Mouse (Mus musculus): ENCODE data around the gene Acadsb.
"Not testable (repeated sequence)": the region's sequence is repeated elsewhere in the genome, so short reads cannot be mapped to it uniquely, and the experiment has no call there.

Acadsb gene

DNA sequence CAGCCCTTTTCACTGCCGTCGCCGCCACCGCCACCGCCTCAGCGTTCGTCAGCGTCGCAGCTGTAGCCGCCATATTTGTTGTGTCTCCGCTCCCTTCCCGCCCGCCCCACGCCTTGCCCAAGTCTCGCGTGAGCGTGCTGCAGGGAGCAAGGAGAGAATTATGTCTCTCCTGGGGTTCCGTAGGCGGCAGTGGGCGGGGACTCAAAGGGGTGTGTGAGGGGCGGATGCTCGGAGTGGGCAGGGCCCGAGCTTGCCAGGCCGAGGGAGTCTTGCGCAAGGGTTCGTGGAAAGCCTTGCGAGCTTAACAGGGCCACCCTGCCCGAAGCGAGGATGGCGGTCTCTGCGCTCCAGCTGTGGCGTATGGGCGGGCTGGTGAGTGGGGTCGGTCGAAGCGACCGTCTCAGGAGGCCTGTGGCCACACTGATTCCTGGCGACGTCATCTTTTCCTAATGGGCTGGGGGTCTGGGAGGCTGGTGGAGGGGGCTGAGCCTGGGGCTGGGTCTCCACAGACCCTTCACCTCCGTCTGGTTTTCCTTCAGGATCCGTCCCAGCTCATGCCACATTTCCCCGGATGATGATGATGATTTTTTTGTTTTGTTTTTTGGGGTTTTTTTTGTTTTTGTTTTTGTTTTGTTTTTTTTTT is at the start of gene Acadsb, which contains the start of gene Ikzf5:
TSS of gene Acadsb (plus strand) at position 186 of the 643 bp plus-strand sequence.
TSS of gene Ikzf5 (minus strand) at position 106 of the 643 bp plus-strand sequence.
- DNase-seq, result peak; percentile 99

DNA sequence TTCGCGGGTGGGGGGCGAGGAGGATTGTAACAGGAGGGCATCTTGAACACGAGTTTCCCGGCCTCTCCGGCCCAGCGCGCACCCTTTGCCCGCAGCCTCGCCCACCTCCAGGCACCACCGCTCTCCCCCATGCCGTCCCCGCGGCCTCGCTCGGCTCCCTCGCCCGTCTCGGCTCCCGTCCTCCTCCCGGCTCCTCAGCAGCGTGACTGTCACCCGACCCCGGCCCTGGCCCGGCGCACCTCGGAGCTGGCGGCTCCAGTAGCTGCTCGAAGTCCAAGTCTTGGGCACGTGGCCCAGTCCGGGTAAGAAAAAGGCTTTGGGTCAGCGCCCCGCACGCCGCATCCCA is 48.2 kb upstream of the Acadsb start:
- DNase-seq, result no peak

GRCm38 (mm10) chr7:131362615-131363300 is 47.6 kb upstream of the Acadsb start, which contains the start of gene 2310057M21Rik:
Gene 2310057M21Rik (minus strand): TSS chr7:131362759.
- DNase-seq, result peak; percentile 90

GRCm38 (mm10) chr7:131364131-131364530 is 46.3 kb upstream of the Acadsb start:
- DNase-seq, result no peak

DNA sequence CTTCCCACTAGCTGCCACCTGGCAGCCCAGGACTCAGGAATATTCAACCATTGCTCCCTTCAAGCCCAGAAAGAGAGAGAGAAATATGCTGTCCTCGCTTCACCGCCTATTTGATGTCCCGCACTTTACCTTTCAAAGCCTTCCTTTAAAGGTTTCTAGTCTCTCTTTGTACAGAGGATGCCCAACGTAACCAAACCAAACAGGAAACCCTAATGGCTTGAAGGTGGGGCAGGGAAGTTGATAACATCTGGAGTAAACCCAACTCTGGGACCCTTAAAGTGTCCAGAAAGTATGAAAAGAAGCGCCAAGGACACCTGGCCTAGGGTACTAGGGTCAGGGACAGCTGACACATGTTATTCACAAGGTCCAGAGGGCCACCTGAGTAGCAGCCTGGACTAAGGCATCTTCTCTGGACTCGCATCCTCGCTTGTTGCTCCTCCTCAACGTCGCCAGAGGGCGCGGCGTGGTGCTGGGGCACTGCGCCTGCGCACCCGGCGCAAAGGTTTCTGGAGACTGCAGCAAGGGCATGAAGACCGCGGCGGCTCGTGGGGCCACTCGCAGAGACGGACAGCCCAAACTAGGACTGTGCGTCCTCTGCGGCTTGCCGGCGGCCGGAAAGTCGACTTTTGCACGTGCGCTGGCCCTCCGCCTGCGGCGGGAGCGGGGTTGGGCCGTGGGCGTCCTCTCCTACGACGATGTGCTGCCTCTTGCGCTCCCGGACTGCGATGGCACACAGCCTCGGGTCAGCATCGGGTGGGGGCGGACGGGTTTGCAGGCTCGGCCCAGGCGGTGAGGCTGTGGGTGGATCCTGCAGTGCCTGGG is 39.5 kb upstream of the Acadsb start, which contains the start of gene Pstk:
TSS of gene Pstk (plus strand) at position 494 of the 822 bp plus-strand sequence.
- peak; percentile 87 for DNase-seq

- DNase-seq, result no peak
These were observed 38.9 kb upstream of the Acadsb start for GRCm38 (mm10) chr7:131371470-131371860.

- DNase-seq, result no peak
These were observed 38.3 kb upstream of the Acadsb start for GRCm38 (mm10) chr7:131371880-131372651.

DNA sequence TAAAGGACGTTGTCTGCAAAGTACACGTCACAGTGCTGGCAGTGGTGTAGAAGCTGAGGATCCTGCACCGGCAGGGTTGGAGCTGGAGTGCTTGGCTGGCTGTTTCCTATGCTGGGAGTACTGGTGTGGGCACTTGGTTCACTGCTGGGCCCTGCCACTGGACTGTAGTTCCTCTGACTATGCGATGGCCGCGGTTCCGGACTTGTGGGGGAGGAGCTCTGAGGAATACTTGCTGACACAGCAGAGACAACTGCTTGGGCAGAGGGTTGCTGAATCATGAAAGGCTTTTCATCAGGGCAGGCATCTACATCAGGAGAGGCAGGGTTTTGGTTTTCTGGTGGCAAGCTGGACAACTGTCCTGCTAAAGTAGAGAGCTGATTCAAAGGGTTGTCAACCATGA is 18.6 kb upstream of the Acadsb start:
- not testable (repeated sequence) for DNase-seq

DNA sequence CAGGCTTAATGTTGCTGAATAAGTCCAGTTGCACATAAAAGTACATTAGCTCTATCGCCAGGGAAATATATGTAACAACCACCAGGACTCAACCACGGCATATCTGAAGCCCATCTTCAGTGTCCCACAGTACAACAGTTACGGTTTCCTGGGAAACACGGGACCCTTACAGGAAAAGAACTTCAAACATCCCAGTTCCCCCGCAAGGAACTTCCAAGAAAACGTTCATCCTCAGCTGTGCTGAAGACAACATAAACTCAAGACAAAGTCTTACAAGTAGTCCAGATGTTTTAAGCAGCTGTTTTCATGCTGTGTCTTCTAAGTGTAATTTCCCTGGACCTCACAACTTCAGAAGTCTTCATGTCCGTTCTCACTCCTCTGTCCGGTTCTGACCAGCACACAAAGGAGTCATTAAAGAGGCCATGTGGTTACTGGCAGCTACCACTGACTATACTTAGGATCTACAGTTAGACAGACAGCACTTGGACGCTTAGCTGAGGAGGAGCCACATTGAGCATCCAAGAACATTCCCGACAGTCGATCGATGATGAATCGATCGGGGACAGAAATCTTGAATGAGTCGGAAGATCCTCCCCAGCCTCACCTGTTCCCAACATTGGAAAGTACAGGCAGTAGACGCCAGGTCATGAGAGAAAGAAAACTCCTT is 947 bp upstream of the Acadsb start:
- DNase-seq, result no peak

DNA sequence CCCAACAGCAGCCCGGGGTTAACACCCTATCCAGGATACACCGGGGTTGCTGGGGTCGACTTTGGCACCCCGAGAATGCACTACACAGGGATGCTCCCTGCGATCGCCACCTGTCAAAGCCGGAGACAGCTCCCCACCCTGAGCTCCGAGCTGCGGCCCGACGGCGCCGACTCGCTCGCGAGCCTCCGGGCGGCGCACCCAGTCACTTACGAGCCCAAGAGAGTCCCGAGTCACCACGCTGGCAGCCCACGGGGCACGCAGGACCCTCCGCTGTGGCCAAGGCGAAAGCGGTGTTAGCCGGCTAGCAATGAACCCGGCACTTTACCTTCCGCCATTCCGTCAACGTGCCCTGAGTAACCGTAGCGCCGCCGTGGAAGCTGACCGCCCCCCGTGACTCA is 414 bp upstream of the Acadsb start:
- DNase-seq, result no peak

- no peak for DNase-seq
These were observed 980 bp downstream of the Acadsb start for GRCm38 (mm10) chr7:131411221-131411940.

DNA sequence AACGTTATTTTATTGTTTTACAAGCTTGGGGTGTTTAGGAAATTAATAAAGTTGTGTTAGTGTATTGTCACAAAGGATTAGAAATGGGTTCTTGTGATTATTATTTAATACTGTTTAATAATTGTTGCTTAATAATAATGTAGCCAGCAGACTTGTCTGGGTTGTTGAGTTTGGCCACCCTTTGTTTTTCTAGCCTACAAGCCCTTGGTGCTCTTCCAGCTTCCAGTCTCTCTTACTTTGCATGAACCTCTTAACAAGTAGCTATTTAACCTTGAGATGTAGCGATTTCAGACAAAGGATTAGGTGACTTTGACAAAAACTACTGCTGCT is 1.5 kb downstream of the Acadsb start:
- no peak for DNase-seq

DNA sequence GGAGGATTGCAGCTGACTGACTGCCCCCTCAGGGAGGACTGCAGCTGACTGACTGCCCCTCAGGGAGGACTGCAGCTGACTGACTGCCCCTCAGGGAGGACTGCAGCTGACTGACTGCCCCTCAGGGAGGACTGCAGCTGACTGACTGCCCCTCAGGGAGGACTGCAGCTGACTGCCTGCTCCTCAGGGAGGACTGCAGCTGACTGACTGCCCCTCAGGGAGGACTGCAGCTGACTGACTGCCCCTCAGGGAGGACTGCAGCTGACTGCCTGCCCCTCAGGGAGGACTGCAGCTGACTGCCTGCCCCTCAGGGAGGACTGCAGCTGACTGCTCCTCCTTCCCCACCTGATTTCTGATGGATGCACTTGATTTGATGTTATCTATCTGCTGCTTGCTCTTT is 6.3 kb downstream of the Acadsb start:
- not testable (repeated sequence) for DNase-seq

- DNase-seq, result no peak
These were observed 7.2 kb downstream of the Acadsb start for GRCm38 (mm10) chr7:131417605-131418004.

DNA sequence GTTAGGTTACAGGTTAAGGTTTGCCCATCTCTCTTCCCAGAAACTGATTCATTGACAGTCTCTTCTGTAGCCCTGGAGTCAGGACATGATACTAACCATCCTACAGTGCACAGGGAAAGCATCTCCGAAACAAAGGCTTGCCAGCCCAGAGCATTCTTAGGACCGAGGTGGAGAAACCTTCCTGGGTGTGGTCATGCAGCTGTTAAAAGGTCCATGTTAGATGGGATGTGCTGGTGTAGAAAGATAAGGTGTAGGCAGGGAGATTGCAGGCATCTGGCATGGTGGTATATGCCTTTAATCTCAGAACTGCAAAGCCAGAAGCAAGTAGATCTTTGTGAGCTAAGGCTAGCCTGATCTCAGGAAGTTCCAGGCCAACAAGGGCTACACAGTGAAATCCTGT is 14.5 kb downstream of the Acadsb start:
- no peak for DNase-seq

DNA sequence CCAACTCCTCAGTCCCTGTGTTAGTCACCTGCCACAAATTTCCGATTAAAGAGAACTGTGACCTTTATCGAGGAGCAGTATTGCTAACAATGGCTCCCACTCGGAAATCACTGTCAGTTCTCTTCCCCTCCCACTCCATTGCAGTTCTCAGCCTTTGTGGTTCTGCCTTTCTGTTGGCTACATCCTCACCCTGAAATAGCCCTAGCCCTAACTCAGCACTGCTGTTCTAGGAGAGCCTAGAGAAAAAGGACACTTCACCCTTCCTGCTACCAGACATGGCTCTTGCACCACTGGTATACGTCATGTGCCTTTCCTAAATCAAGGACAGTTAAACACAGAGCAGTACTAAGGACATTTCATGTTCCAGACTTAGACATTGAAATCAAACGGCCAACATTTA is 16.9 kb downstream of the Acadsb start:
- DNase-seq, result no peak

GRCm38 (mm10) chr7:131432244-131432643 is 21.8 kb downstream of the Acadsb start:
- no peak for DNase-seq

DNA sequence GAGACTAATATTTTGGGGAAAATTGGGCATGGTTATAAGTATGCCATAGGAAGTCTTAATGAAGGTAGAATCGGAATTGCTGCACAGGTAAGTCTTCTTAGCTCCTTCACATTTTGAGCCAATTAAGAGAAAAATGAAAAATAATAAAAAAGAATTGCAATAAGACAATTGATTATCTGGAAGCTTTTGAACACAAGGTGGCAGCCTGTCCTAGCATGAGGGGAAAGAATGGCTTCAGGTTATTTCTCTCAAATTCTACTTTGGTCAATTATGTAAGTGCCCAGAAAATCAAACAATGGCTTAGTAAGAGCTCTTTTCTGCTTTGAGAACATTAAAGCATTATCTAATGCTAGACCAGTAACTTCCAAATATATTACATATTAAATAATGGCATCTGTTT is 23.9 kb downstream of the Acadsb start:
- DNase-seq, result no peak

DNA sequence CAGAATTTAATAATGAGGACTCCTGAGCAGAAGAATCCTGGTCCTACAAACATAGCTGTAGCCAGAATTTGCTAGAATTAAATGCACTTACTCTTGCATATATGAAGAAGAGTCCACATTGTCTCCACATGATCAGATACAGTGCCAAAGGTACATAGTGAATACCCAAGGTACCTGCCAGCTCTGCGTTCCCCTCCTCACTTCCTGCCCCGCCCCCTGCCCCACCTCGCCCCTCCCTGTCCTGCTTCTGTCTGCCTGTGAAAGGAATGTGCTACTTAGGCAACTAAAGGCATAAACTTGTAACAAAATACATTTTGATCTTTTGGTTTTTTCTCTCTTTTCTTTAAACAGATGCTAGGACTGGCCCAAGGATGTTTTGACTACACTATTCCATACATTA is 26.6 kb downstream of the Acadsb start:
- DNase-seq, result no peak

- no peak for DNase-seq
These were observed 46.3 kb downstream of the Acadsb start for GRCm38 (mm10) chr7:131456714-131457113.

GRCm38 (mm10) chr7:131465117-131465601 is 54.8 kb downstream of the Acadsb start:
- DNase-seq, result no peak

- no peak for DNase-seq
These were observed 55.3 kb downstream of the Acadsb start for GRCm38 (mm10) chr7:131465735-131466134.
